Mouse (Mus musculus) mammary gland, adult 2 months (tissue): ENCODE measurements around the gene Pitpnb. TPM values are rescaled to one million over a fixed set of nuclear protein-coding genes. Genes with fewer than 3 reads are reported as not detected.

Experiments used
- polyA plus RNA-seq: library from polyadenylated mRNA; depleted of rRNA; stranded (reverse); fragments of >200 nt; gene quantifications from 2 replicates; pipeline ENCODE4 v1.2.3, GENCODE M21; 2012; ENCODE audit warnings: low replicate concordance; rRNA removed

The Pitpnb gene
- 40.6 and 69.8 TPM in 2 replicates for polyA plus RNA-seq

GRCm38 (mm10) chr5:111330417-111331098, at the start of gene Pitpnb:
Gene Pitpnb (plus strand): TSS chr5:111330763.

GRCm38 (mm10) chr5:111416591-111417374, 86.2 kb downstream of the Pitpnb start, which contains the start of gene Mn1:
Gene Mn1 (plus strand): TSS chr5:111417362.

Other genes starting within 250 kb of the Pitpnb start
- gene Mn1, start 86.6 kb downstream of the Pitpnb start, polyA plus RNA-seq = 3.6 and 5.7 TPM in 2 replicates